ENCODE assay signal across 17 mouse cellular contexts in genomic region chr3:157897645-157898044, GRCm38 (mm10). TPM values are rescaled to one million over a fixed set of nuclear protein-coding genes. Genes with fewer than 3 reads are reported as not detected.
"Had no signal": no experiment of that assay in that cellular context is flagged by ENCODE, and none has a peak within 500 bp of the region (broad histone marks: within the 10 kb centered on the region; RNA-seq: fewer than 3 reads in every experiment).

No protein-coding gene starts in this region.

- H3K4me3 ChIP-seq: neural tube, embryonic 12.5 days; neural tube, embryonic 13.5 days; neural tube, embryonic 15.5 days; stomach, embryonic 15.5 days had no signal

- H3K9me3 ChIP-seq: neural tube, embryonic 12.5 days; neural tube, embryonic 13.5 days; neural tube, embryonic 15.5 days; stomach, embryonic 15.5 days had no signal

- H3K36me3 ChIP-seq: neural tube, embryonic 12.5 days; neural tube, embryonic 13.5 days; neural tube, embryonic 15.5 days; stomach, embryonic 15.5 days had no signal

- DNase-seq: retina, postnatal 1 day; right cerebral cortex, adult 18-20 months; right cerebral cortex, postnatal 14 days; right cerebral cortex, postnatal 25 days; right cerebral cortex, postnatal 4 days; spleen, adult 18-20 months; thymus, adult 18-20 months; thymus, adult 2 months; thymus, postnatal 14 days; thymus, postnatal 25 days; thymus, postnatal 36 days; thymus, postnatal 4 days had no signal

- H3K4me2 ChIP-seq: neural tube, embryonic 12.5 days; neural tube, embryonic 13.5 days; neural tube, embryonic 15.5 days; stomach, embryonic 15.5 days had no signal

- H3K27me3 ChIP-seq: neural tube, embryonic 12.5 days; neural tube, embryonic 13.5 days; neural tube, embryonic 15.5 days; stomach, embryonic 15.5 days had no signal

- H3K9ac ChIP-seq: neural tube, embryonic 12.5 days; neural tube, embryonic 13.5 days; neural tube, embryonic 15.5 days; stomach, embryonic 15.5 days had no signal

- H3K4me1 ChIP-seq: neural tube, embryonic 12.5 days; neural tube, embryonic 13.5 days; neural tube, embryonic 15.5 days; stomach, embryonic 15.5 days had no signal

- H3K27ac ChIP-seq: neural tube, embryonic 12.5 days; neural tube, embryonic 13.5 days; neural tube, embryonic 15.5 days; stomach, embryonic 15.5 days had no signal

RNA-seq across cellular contexts. Expression of gene Cth, which starts 27.2 kb away (rescaled TPM):
- total RNA-seq: neutrophil, adult 5-6 weeks had no signal
